Mouse (Mus musculus) liver, embryonic 16.5 days (tissue): ENCODE measurements around the gene Prrx2. TPM values are rescaled to one million over a fixed set of nuclear protein-coding genes. Genes with fewer than 3 reads are reported as not detected.
A peak's percentile ranks its signal among the peaks of the same experiment; 100 is the strongest.

Experiments used
- ATAC-seq: fragments of 200-750 bp; cut with Nextera tagmentation; 2 replicates; pipeline ENCODE4 v1.8.0; 2017; ENCODE audit warnings: low read depth, mild to moderate bottlenecking, moderate number of reproducible peaks, moderate library complexity
- H3K27ac ChIP-seq: fragments of 300-500 bp; sonication (generic); 2 replicates; pipeline ENCODE4 v1.5.1; 2014; ENCODE audit warnings: mild to moderate bottlenecking, low read length
- H3K27me3 ChIP-seq: fragments of 300-500 bp; sonication (generic); 2 replicates; pipeline ENCODE4 v1.6.1; 2014; ENCODE audit warnings: low read depth, low read length, mixed read lengths; ENCODE audit not compliant: control insufficient read depth, insufficient read depth
- H3K36me3 ChIP-seq: fragments of 300-500 bp; sonication (generic); 2 replicates; pipeline ENCODE4 v1.6.1; 2014; ENCODE audit warnings: mild to moderate bottlenecking; ENCODE audit not compliant: control insufficient read depth, insufficient read depth
- H3K4me1 ChIP-seq: fragments of 300-500 bp; sonication (generic); 2 replicates; pipeline ENCODE4 v1.6.1; 2014; ENCODE audit warnings: low read depth, low read length, mixed read lengths; ENCODE audit not compliant: control insufficient read depth
- H3K4me2 ChIP-seq: fragments of 300-500 bp; sonication (generic); 2 replicates; pipeline ENCODE4 v1.6.1; 2014; ENCODE audit warnings: low read depth, low read length, mixed read lengths
- H3K4me3 ChIP-seq: fragments of 300-500 bp; sonication (generic); 2 replicates; pipeline ENCODE4 v1.5.1; 2014; ENCODE audit warnings: low read depth, mild to moderate bottlenecking, low read length
- H3K9ac ChIP-seq: fragments of 300-500 bp; sonication (generic); 2 replicates; pipeline ENCODE4 v1.6.1; 2014; ENCODE audit warnings: low read depth, low read length
- H3K9me3 ChIP-seq: fragments of 300-500 bp; sonication (generic); replicated peaks from 2 replicates; pipeline ENCODE4 v1.6.1; 2016; ENCODE audit warnings: low read length; ENCODE audit not compliant: control insufficient read depth
- WGBS: fragments of 180-500 bp; shearing (Covaris S2); extraction: QIAGEN DNeasy Blood & Tissue Kit; methylation state at CpG from one replicate; pipeline ENCODE4 v1.1.7; 2014; ENCODE audit not compliant: insufficient replicate concordance; 5-methylcytosine and 5-hydroxymethylcytosine counted together
- polyA plus RNA-seq: library from polyadenylated mRNA; unstranded; fragments of >200 nt; fragmentation: Nextera tagmentation; extraction: Ambion mirVana; gene quantifications from 2 replicates; pipeline ENCODE4 v1.2.1, GENCODE M21; 2015

Gene Prrx2
- polyA plus RNA-seq, 1 experiment from 2014 or later, result 0.18 TPM

DNA sequence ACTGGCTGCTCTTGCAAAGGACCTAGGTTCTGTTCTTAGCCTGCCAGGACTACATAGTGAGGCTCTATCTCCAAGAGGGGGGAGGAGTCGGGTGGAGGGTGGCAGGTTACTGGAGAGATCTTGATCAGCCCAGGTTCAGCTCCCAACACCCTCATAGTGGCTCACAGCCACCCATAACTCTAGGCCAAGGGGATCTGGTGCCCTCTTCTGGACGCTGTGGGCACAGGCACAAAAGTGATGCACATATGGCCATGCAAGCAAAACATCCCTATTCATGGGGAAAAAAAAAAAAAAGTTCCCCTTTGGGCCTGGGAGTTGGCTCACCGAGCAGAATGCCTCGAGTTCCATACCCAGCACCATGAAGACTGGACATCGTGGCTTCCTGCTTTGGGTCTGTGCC, 5.5 kb upstream of the Prrx2 start:
- H3K4me3 ChIP-seq, result no peak overlapping the region
- no peaks in the 10 kb centered on the region for H3K9me3 ChIP-seq
- no peaks in the 10 kb centered on the region for H3K27me3 ChIP-seq
- H3K4me1 ChIP-seq, result peaks cover 27% of the 10 kb centered on the region
- peaks cover 20% of the 10 kb centered on the region for H3K36me3 ChIP-seq
- no peak overlapping the region for H3K27ac ChIP-seq
- no peak overlapping the region for H3K4me2 ChIP-seq
- ATAC-seq, result no peak
- H3K9ac ChIP-seq, result no peak overlapping the region
- 16% methylated on average over 5 of the region's 5 CpGs for WGBS

DNA sequence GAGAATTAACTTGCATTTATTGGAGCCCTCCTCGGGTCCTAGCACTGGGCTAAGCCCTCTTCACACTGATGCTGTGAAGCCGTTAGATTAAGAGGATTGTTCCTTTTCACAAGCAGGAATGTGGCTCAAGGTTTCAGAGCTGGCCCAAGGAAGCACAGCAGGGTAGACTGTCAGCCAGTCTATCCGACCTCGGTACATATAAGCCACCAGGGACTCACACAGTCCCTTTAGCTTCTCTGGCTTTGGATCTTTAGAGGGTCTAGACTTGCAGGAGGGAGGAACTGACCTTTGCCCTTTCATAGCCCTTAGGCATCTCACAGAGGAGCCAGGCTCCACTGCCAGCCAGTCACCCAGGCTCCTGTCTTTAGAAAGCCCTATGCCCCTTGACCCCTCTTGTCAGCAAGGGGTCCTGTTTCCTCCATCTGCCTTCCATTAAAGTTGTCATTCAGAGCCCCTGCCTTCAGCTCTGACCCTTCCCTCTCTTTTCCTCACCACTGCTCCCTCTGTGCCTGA, 4.4 kb upstream of the Prrx2 start, which contains the start of gene Asb6:
TSS of gene Asb6 (minus strand) at position 51 of the 513 bp plus-strand sequence.
- H3K4me2 ChIP-seq, result no peak within 1 kb of the TSS
- H3K9me3 ChIP-seq, result no peaks in the 10 kb centered on the region
- WGBS, result 50% methylated on average over 4 of the region's 4 CpGs
- no peaks in the 10 kb centered on the region for H3K27me3 ChIP-seq
- no peak within 1 kb of the TSS for H3K27ac ChIP-seq
- H3K4me3 ChIP-seq, result no peak within 1 kb of the TSS
- ATAC-seq, result no peak
- no peak within 1 kb of the TSS for H3K9ac ChIP-seq
- H3K4me1 ChIP-seq, result peaks cover 27% of the 10 kb centered on the region
- H3K36me3 ChIP-seq, result peaks cover 9% of the 10 kb centered on the region

DNA sequence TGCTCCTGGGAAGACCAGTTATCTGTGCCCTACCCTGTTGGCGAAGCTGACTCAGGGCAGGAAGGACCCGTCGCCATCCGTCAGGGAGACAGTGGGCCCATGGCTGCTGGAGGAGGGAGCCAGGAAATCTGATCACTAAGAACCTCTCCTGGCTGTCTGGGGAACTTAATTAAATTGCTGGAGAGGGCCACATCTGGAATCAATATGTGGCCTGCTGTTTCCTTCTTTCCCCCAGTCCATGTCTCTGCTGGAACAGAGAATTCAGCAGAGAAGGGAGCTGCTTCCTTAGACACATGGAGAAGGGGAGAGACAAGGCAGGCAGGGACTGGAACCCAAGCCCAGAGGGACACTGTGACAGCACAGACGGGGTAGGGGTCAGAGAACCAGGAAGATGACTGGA, 1.1 kb upstream of the Prrx2 start:
- Histone ChIP-seq H3K9me3 (no peaks in the 10 kb centered on the region), H3K36me3 (no peaks in the 10 kb centered on the region), H3K9ac (no peak overlapping the region), H3K4me3 (no peak overlapping the region), H3K27me3 (no peaks in the 10 kb centered on the region), H3K4me1 (peaks cover 12% of the 10 kb centered on the region), H3K4me2 (no peak overlapping the region), H3K27ac (no peak overlapping the region)
- 44% methylated on average over 5 of the region's 5 CpGs for WGBS
- ATAC-seq, result no peak

DNA sequence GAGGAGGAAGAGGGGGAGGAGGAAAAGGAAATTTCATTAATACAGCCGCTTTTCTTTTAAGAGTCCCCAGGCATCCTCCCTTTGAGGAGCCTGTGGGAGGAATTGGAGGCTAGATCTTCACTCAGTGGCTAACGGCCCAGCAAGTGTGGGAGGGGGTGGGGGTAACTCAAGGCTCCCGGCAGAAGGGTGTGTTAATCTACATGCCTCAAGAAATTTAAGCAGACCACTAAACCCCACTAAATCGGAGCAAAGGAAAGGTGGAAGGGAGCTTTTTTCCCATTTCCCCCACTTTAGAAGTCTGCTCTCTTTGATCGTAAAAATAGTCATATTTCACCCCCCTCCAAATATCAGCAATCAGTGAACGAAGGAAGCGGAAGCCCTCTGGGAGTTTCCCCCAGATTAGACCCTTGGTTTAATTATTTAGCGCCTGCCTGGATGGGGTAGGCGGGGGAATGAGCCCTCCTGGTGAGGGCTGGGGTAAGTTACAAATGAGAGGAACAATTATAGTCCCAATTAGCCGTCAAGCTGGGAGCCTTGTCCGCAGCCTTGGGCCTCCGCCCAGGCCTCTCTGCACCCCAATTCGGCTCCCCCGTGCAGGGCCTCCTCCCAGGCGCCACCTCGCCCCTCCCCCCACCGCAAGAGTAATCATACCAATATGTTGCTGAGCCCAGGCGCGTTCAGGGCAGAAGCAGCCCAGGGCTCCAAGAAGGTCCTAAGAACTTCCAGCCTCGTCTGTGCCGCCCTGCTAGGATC, 1.6 kb downstream of the Prrx2 start:
- H3K9ac ChIP-seq, result no peak overlapping the region
- H3K36me3 ChIP-seq, result no peaks in the 10 kb centered on the region
- no peaks in the 10 kb centered on the region for H3K9me3 ChIP-seq
- WGBS, result 21% methylated on average over 21 of the region's 21 CpGs
- H3K4me1 ChIP-seq, result peaks cover 5% of the 10 kb centered on the region
- H3K27ac ChIP-seq, result no peak overlapping the region
- H3K4me2 ChIP-seq, result no peak overlapping the region
- H3K4me3 ChIP-seq, result no peak overlapping the region
- H3K27me3 ChIP-seq, result no peaks in the 10 kb centered on the region
- ATAC-seq, result no peak

DNA sequence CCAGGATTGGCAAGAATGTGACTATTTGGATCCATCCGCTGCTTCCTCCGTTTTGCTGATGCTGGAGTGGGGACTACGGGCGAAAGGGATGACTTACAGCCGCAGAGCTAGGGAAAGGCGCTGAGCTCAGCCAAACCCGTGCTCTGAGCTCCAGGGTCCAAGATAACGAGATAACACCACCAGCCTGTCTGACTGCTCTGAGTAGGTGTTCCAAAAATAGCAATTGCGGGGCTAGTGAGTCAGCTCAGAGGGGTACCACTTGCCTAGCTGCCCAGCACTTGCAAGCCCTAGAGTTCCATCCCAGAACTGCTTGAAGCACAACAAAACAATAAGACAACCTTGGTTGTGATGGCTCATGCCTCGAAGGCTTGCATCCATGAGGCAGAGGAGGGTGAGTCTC, 7.8 kb downstream of the Prrx2 start:
- Histone ChIP-seq H3K4me1 (no peaks in the 10 kb centered on the region; the same call in 1 of the 2 replicates), H3K9ac (no peak overlapping the region), H3K4me2 (no peak overlapping the region), H3K9me3 (no peaks in the 10 kb centered on the region), H3K36me3 (no peaks in the 10 kb centered on the region), H3K27ac (no peak overlapping the region), H3K27me3 (peaks cover 42% of the 10 kb centered on the region), H3K4me3 (no peak overlapping the region)
- 34% methylated on average over 10 of the region's 10 CpGs for WGBS
- no peak for ATAC-seq

DNA sequence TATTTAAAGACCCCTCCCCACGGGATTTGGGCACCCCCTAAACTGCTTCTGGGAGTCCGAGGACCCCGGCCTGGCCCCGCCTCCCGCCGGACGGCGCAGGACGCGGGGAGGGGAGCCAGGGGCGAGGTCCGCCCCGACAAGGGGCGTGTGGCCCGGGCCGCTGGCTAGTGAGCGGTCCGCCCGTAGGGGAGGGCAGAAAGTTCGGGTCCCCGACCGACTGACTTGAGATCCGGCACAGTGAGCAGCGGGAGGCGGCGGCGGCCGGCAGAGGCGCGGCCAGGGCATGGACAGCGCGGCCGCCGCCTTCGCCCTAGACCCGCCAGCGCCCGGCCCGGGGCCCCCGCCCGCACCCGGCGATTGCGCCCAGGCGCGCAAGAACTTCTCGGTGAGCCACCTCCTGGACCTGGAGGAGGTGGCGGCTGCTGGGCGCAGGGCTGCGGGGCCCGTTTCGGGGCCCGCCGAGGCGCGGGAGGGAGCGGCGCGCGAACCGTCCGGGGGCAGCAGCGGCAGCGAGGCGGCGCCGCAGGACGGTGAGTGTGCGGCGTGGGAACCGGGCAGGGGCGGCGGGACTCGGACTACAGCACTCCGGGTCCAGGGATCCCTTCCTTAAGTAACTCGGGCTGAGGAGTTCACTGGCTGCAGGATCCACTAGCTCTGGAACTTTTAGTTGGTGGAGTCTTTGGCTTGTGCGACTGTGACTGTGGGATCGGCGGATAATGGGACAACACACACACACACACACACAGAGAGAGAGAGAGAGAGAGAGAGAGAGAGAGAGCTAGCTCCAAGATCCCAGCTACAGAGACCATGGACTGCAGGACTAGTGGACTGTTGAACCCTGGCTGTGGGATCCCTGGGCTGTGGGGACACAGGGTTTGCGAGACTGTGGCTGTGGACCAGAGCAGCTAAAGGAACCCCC, 10.6 kb downstream of the Prrx2 start:
- no peak for ATAC-seq

DNA sequence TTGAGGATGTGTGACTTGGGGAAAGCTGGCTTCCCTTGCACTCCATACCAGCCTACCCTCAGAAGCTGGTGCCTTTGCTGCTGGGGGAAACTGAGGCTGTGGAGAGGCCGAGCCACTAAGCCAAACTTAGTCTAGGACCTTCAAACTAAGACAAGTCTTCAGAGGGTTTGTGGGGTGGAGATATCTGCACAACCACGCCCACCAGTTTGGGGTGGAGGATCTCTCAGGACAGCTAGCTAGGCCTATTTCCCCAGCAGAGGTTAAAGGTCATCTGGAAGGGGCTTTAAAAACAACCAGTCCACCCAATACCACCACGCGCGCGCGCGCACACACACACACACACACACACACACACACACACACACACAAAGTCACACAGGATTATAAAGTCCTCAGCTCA, 11.5 kb downstream of the Prrx2 start:
- Histone ChIP-seq H3K4me1 (no peaks in the 10 kb centered on the region; the same call in 1 of the 2 replicates), H3K4me3 (no peak overlapping the region), H3K27ac (no peak overlapping the region), H3K9me3 (no peaks in the 10 kb centered on the region), H3K9ac (no peak overlapping the region), H3K4me2 (no peak overlapping the region), H3K27me3 (peaks cover 42% of the 10 kb centered on the region), H3K36me3 (no peaks in the 10 kb centered on the region)
- no peak for ATAC-seq
- 78% methylated on average over 8 of the region's 8 CpGs for WGBS

More for the DNA sequence above, 10.6 kb downstream of the Prrx2 start:
- no peaks in the 10 kb centered on the region for H3K36me3 ChIP-seq
- H3K4me2 ChIP-seq, result peak overlapping the region; percentile 56
- H3K27me3 ChIP-seq, result peaks cover 42% of the 10 kb centered on the region
- peak overlapping the region; percentile 45 for H3K4me3 ChIP-seq
- H3K9me3 ChIP-seq, result no peaks in the 10 kb centered on the region
- no peak overlapping the region for H3K9ac ChIP-seq
- H3K27ac ChIP-seq, result no peak overlapping the region
- WGBS, result 2% methylated on average over 79 of the region's 80 CpGs
- no peaks in the 10 kb centered on the region; the same call in 1 of the 2 replicates for H3K4me1 ChIP-seq

DNA sequence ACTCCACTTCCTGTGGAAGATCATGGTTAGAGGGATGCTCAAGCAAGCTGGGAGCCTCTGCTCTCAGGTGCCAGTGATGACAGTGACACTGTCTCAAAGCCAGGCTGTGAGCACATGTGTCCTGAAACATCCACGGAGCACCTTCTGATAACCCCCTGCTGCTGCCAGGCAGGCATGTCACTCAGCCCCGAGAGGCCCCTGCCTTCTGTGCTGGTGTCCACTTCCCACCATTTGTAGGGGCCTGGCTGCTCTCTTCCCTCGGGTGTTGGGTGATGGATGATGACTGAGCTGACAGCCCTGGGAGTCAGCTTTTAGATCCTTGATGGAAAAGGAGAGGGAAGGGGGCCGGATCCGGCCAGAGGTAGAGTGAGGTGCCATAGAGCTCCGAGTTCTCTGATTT, 12.0 kb downstream of the Prrx2 start:
- Histone ChIP-seq H3K4me3 (no peak overlapping the region), H3K36me3 (no peaks in the 10 kb centered on the region), H3K4me2 (no peak overlapping the region), H3K9ac (no peak overlapping the region), H3K4me1 (no peaks in the 10 kb centered on the region; the same call in 1 of the 2 replicates), H3K27ac (no peak overlapping the region), H3K9me3 (no peaks in the 10 kb centered on the region), H3K27me3 (peaks cover 42% of the 10 kb centered on the region)
- 31% methylated on average over 6 of the region's 6 CpGs for WGBS
- ATAC-seq, result no peak
